Mouse (Mus musculus): ENCODE results near the gene Hic1. TPM values are rescaled to one million over a fixed set of nuclear protein-coding genes. Genes with fewer than 3 reads are reported as not detected.

The Hic1 gene
- polyA plus RNA-seq, 1 experiment, result 0.28 TPM

GRCm38 (mm10) chr11:75210755-75211154 lies 41.4 kb upstream of the Hic1 start:
- Histone ChIP-seq H3K9ac (ENCODE audit: low read depth, poor library complexity, severe bottlenecking) (no peak overlapping the region), H3K27me3 (ENCODE audit: control insufficient read depth, insufficient read depth, low read length, poor library complexity, severe bottlenecking) (no peaks in the 10 kb centered on the region), H3K4me1 (ENCODE audit: control insufficient read depth, insufficient read depth, low read length) (peaks cover 8% of the 10 kb centered on the region), H3K27ac (ENCODE audit: insufficient read depth, low read length) (no peak overlapping the region), H3K36me3 (ENCODE audit: control insufficient read depth, insufficient read depth, low read length, poor library complexity, severe bottlenecking) (no peaks in the 10 kb centered on the region), H3K4me3 (ENCODE audit: low read depth, low read length) (no peak overlapping the region), H3K9me3 (replicated peaks; ENCODE audit: control insufficient read depth, insufficient read depth, low read length, poor library complexity, severe bottlenecking) (no peaks in the 10 kb centered on the region)
- no peak for TF ChIP-seq CTCF (IDR thresholded peaks at IDR 0.05; ENCODE audit: low read depth, low read length)
- no peak for TF ChIP-seq EP300 (IDR thresholded peaks at IDR 0.05; ENCODE audit: insufficient read depth, low read depth, low read length)
- TF ChIP-seq POLR2A (IDR thresholded peaks at IDR 0.05; ENCODE audit: insufficient read depth, low read length), result no peak

GRCm38 (mm10) chr11:75210093-75210492 lies 40.8 kb upstream of the Hic1 start:
- Histone ChIP-seq H3K4me1 (ENCODE audit: control insufficient read depth, insufficient read depth, low read length) (peaks cover 10% of the 10 kb centered on the region), H3K9ac (ENCODE audit: low read depth, poor library complexity, severe bottlenecking) (no peak overlapping the region), H3K4me3 (ENCODE audit: low read depth, low read length) (no peak overlapping the region), H3K36me3 (ENCODE audit: control insufficient read depth, insufficient read depth, low read length, poor library complexity, severe bottlenecking) (no peaks in the 10 kb centered on the region), H3K9me3 (replicated peaks; ENCODE audit: control insufficient read depth, insufficient read depth, low read length, poor library complexity, severe bottlenecking) (no peaks in the 10 kb centered on the region), H3K27ac (ENCODE audit: insufficient read depth, low read length) (no peak overlapping the region), H3K27me3 (ENCODE audit: control insufficient read depth, insufficient read depth, low read length, poor library complexity, severe bottlenecking) (no peaks in the 10 kb centered on the region)
- TF ChIP-seq EP300 (IDR thresholded peaks at IDR 0.05; ENCODE audit: insufficient read depth, low read depth, low read length) (no peak), POLR2A (IDR thresholded peaks at IDR 0.05; ENCODE audit: insufficient read depth, low read length) (no peak), CTCF (IDR thresholded peaks at IDR 0.05; ENCODE audit: low read depth, low read length) (no peak)

GRCm38 (mm10) chr11:75209363-75209762 lies 40.0 kb upstream of the Hic1 start:
- Histone ChIP-seq H3K4me3 (ENCODE audit: low read depth, low read length) (no peak overlapping the region), H3K9me3 (replicated peaks; ENCODE audit: control insufficient read depth, insufficient read depth, low read length, poor library complexity, severe bottlenecking) (no peaks in the 10 kb centered on the region), H3K9ac (ENCODE audit: low read depth, poor library complexity, severe bottlenecking) (no peak overlapping the region), H3K4me1 (ENCODE audit: control insufficient read depth, insufficient read depth, low read length) (peaks cover 8% of the 10 kb centered on the region), H3K27me3 (ENCODE audit: control insufficient read depth, insufficient read depth, low read length, poor library complexity, severe bottlenecking) (no peaks in the 10 kb centered on the region), H3K27ac (ENCODE audit: insufficient read depth, low read length) (no peak overlapping the region), H3K36me3 (ENCODE audit: control insufficient read depth, insufficient read depth, low read length, poor library complexity, severe bottlenecking) (no peaks in the 10 kb centered on the region)
- no peak for TF ChIP-seq POLR2A (IDR thresholded peaks at IDR 0.05; ENCODE audit: insufficient read depth, low read length)
- no peak for TF ChIP-seq EP300 (IDR thresholded peaks at IDR 0.05; ENCODE audit: insufficient read depth, low read depth, low read length)
- no peak for TF ChIP-seq CTCF (IDR thresholded peaks at IDR 0.05; ENCODE audit: low read depth, low read length)

- no peak overlapping the region for H3K4me3 ChIP-seq (ENCODE audit: low read depth, low read length)
- no peak overlapping the region for H3K27ac ChIP-seq (ENCODE audit: insufficient read depth, low read length)
- no peaks in the 10 kb centered on the region for H3K27me3 ChIP-seq (ENCODE audit: control insufficient read depth, insufficient read depth, low read length, poor library complexity, severe bottlenecking)
- TF ChIP-seq EP300 (IDR thresholded peaks at IDR 0.05; ENCODE audit: insufficient read depth, low read depth, low read length) (no peak), CTCF (IDR thresholded peaks at IDR 0.05; ENCODE audit: low read depth, low read length) (no peak), POLR2A (IDR thresholded peaks at IDR 0.05; ENCODE audit: insufficient read depth, low read length) (no peak)
- H3K4me1 ChIP-seq (ENCODE audit: control insufficient read depth, insufficient read depth, low read length), result peaks cover 6% of the 10 kb centered on the region
- no peak overlapping the region for H3K9ac ChIP-seq (ENCODE audit: low read depth, poor library complexity, severe bottlenecking)
- no peaks in the 10 kb centered on the region for H3K36me3 ChIP-seq (ENCODE audit: control insufficient read depth, insufficient read depth, low read length, poor library complexity, severe bottlenecking)
- H3K9me3 ChIP-seq (replicated peaks; ENCODE audit: control insufficient read depth, insufficient read depth, low read length, poor library complexity, severe bottlenecking), result no peaks in the 10 kb centered on the region
Observed at GRCm38 (mm10) chr11:75206347-75206746, 37.0 kb upstream of the Hic1 start.

- no peak overlapping the region for H3K4me3 ChIP-seq (ENCODE audit: low read depth, low read length)
- no peaks in the 10 kb centered on the region for H3K9me3 ChIP-seq (replicated peaks; ENCODE audit: control insufficient read depth, insufficient read depth, low read length, poor library complexity, severe bottlenecking)
- TF ChIP-seq EP300 (IDR thresholded peaks at IDR 0.05; ENCODE audit: insufficient read depth, low read depth, low read length) (no peak), POLR2A (IDR thresholded peaks at IDR 0.05; ENCODE audit: insufficient read depth, low read length) (no peak), CTCF (IDR thresholded peaks at IDR 0.05; ENCODE audit: low read depth, low read length) (no peak)
- H3K9ac ChIP-seq (ENCODE audit: low read depth, poor library complexity, severe bottlenecking), result peak overlapping the region; percentile 8
- H3K36me3 ChIP-seq (ENCODE audit: control insufficient read depth, insufficient read depth, low read length, poor library complexity, severe bottlenecking), result no peaks in the 10 kb centered on the region
- H3K4me1 ChIP-seq (ENCODE audit: control insufficient read depth, insufficient read depth, low read length), result peaks cover 6% of the 10 kb centered on the region
- no peaks in the 10 kb centered on the region for H3K27me3 ChIP-seq (ENCODE audit: control insufficient read depth, insufficient read depth, low read length, poor library complexity, severe bottlenecking)
- no peak overlapping the region for H3K27ac ChIP-seq (ENCODE audit: insufficient read depth, low read length)
Observed at GRCm38 (mm10) chr11:75204472-75204871, 35.2 kb upstream of the Hic1 start.

- Histone ChIP-seq H3K4me1 (ENCODE audit: control insufficient read depth, insufficient read depth, low read length) (peaks cover 6% of the 10 kb centered on the region), H3K27me3 (ENCODE audit: control insufficient read depth, insufficient read depth, low read length, poor library complexity, severe bottlenecking) (no peaks in the 10 kb centered on the region), H3K4me3 (ENCODE audit: low read depth, low read length) (no peak overlapping the region), H3K9ac (ENCODE audit: low read depth, poor library complexity, severe bottlenecking) (no peak overlapping the region), H3K27ac (ENCODE audit: insufficient read depth, low read length) (no peak overlapping the region), H3K9me3 (replicated peaks; ENCODE audit: control insufficient read depth, insufficient read depth, low read length, poor library complexity, severe bottlenecking) (no peaks in the 10 kb centered on the region), H3K36me3 (ENCODE audit: control insufficient read depth, insufficient read depth, low read length, poor library complexity, severe bottlenecking) (no peaks in the 10 kb centered on the region)
- no peak for TF ChIP-seq CTCF (IDR thresholded peaks at IDR 0.05; ENCODE audit: low read depth, low read length)
- TF ChIP-seq EP300 (IDR thresholded peaks at IDR 0.05; ENCODE audit: insufficient read depth, low read depth, low read length), result no peak
- TF ChIP-seq POLR2A (IDR thresholded peaks at IDR 0.05; ENCODE audit: insufficient read depth, low read length), result no peak
Observed at GRCm38 (mm10) chr11:75203926-75204325, 34.6 kb upstream of the Hic1 start.
